ENCODE assay signal across 8 mouse cellular contexts in the genomic region with DNA sequence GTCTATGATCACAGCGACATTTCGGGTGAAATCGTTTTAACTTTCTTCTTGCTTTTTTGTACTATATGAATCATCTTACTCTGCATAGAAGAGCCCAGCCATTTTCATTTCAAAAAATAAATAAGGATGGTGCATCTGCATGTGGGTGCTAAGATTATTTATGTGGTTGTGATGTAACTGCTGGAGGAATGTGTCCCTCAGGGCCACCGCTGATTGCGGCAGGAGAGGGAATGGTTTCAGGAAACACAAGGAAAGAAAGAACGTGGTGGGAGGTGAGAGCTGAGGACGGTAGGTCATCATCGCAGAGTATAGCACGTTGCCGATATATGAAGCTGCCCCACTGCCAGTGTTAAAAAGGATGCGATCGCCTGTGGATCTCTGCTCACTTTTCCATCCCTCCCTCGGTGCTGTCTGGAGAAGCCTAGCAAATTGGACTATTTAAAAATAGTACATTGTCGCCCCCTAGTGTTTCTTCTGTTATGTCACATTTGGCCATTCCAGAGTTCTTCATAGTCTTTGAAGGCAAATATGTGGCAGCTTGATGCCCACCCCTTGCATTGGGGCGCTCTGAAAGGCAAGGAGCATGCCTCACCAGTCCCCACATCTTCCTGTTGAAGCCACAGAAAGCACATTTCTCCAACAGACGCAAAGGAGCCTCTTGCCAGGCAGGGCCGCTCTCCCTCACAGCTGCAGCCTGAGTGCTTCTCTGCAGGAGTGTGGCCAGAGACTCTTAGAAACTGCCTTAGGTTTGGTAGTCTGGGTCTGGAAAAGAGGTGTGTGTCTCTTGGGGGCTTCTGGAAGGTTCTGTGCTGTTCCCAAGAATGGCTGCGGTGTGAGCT.
DNase-seq lines count a peak whose midpoint lies in the region; ATAC-seq lines count a peak whose summit lies in the region.

No protein-coding gene starts in this region.

- no peak overlapping the region for H3K9ac ChIP-seq in forebrain, embryonic 16.5 days (replicated peaks; ENCODE audit: low read depth, low read length)
- no peak overlapping the region for H3K9ac ChIP-seq in midbrain, embryonic 13.5 days (replicated peaks)

- peak; percentile 74 for ATAC-seq in forebrain, embryonic 16.5 days
- peak; percentile 73 for ATAC-seq in midbrain, embryonic 13.5 days

- peak; percentile 22 to 87 for DNase-seq in adrenal gland, adult (ENCODE audit: inconsistent age in 2 of 2, low spot score in 1 of 2)
- DNase-seq in adrenal gland, adult 18-20 months (ENCODE audit: low spot score in 2 of 2): no peak
- peak; percentile 28 for DNase-seq in cerebellum, adult 11 months
- peak; percentile 27 for DNase-seq in induced T-regulatory cell, adult 2 months (ENCODE audit: low read depth)
- peak; percentile 47 to 60 for DNase-seq in left cerebral cortex, adult 8-10 months (ENCODE audit: low spot score in 2 of 2)
- peak; percentile 9 for DNase-seq in thymus, postnatal 4 days

- no peaks in the 10 kb centered on the region for H3K9me3 ChIP-seq in forebrain, embryonic 16.5 days (ENCODE audit: control insufficient read depth, low read length)
- no peaks in the 10 kb centered on the region for H3K9me3 ChIP-seq in midbrain, embryonic 13.5 days

- H3K4me2 ChIP-seq in forebrain, embryonic 16.5 days (ENCODE audit: low read length): peak overlapping the region; percentile 5
- H3K4me2 ChIP-seq in midbrain, embryonic 13.5 days (replicated peaks): peak overlapping the region; percentile 30

- H3K4me3 ChIP-seq in forebrain, embryonic 16.5 days (replicated peaks; ENCODE audit: low read length): no peak overlapping the region
- H3K4me3 ChIP-seq in midbrain, embryonic 13.5 days (replicated peaks): no peak overlapping the region

- H3K4me1 ChIP-seq in forebrain, embryonic 16.5 days (replicated peaks; ENCODE audit: control insufficient read depth, insufficient read depth, low read length): peaks cover 4% of the 10 kb centered on the region
- peaks cover 25% of the 10 kb centered on the region for H3K4me1 ChIP-seq in midbrain, embryonic 13.5 days (replicated peaks)

- H3K36me3 ChIP-seq in forebrain, embryonic 16.5 days (ENCODE audit: control insufficient read depth, insufficient read depth): no peaks in the 10 kb centered on the region
- H3K36me3 ChIP-seq in midbrain, embryonic 13.5 days: no peaks in the 10 kb centered on the region

- H3K27ac ChIP-seq in forebrain, embryonic 16.5 days (ENCODE audit: low read length): no peak overlapping the region
- H3K27ac ChIP-seq in midbrain, embryonic 13.5 days: no peak overlapping the region

- WGBS in forebrain, embryonic 16.5 days: 44% methylated on average over 18 of the region's 18 CpGs
- WGBS in midbrain, embryonic 13.5 days: 49% methylated on average over 18 of the region's 18 CpGs

- no peaks in the 10 kb centered on the region for H3K27me3 ChIP-seq in forebrain, embryonic 16.5 days (replicated peaks; ENCODE audit: control insufficient read depth, insufficient read depth, low read length)
- H3K27me3 ChIP-seq in midbrain, embryonic 13.5 days: peaks cover 24% of the 10 kb centered on the region

Comparison
In these comparisons a context has a peak if more than half of its experiments do, and no peak if none do; other contexts are left out.
1. DNase-seq: peak in adrenal gland, adult (2 of 2), cerebellum, adult 11 months (single experiment), induced T-regulatory cell, adult 2 months (single experiment), left cerebral cortex, adult 8-10 months (2 of 2) and thymus, postnatal 4 days (single experiment); none in adrenal gland, adult 18-20 months (0 of 2).